Mouse (Mus musculus) limb, embryonic 10.5 days (tissue): ENCODE data around the gene Ihh. TPM values are rescaled to one million over a fixed set of nuclear protein-coding genes. Genes with fewer than 3 reads are reported as not detected.

ENCODE experiments used
- DNase-seq: peaks from one replicate; pipeline ENCODE4 v3.0.0-alpha.2; 2017; ENCODE audit warnings: low spot score
- H3K27ac ChIP-seq: fragments of 300-500 bp; sonication (generic); 2 replicates; pipeline ENCODE4 v1.5.1; 2016; ENCODE audit warnings: mild to moderate bottlenecking
- H3K27me3 ChIP-seq: fragments of 300-500 bp; sonication (generic); 2 replicates; pipeline ENCODE4 v1.6.1; 2016; ENCODE audit warnings: low read depth, mild to moderate bottlenecking; ENCODE audit not compliant: poor library complexity, severe bottlenecking
- H3K36me3 ChIP-seq: fragments of 300-500 bp; sonication (generic); 2 replicates; pipeline ENCODE4 v1.6.1; 2016; ENCODE audit warnings: mild to moderate bottlenecking, moderate library complexity
- H3K4me1 ChIP-seq: fragments of 300-500 bp; sonication (generic); 2 replicates; pipeline ENCODE4 v1.6.1; 2016
- H3K4me3 ChIP-seq: fragments of 300-500 bp; sonication (generic); 2 replicates; pipeline ENCODE4 v1.5.1; 2016; ENCODE audit warnings: mild to moderate bottlenecking, moderate library complexity
- H3K9me3 ChIP-seq: fragments of 300-500 bp; sonication (generic); replicated peaks from 2 replicates; pipeline ENCODE4 v1.6.1; 2016; ENCODE audit warnings: mild to moderate bottlenecking
- WGBS: fragments of 180-500 bp; shearing (Covaris S2); methylation state at CpG from one replicate; pipeline ENCODE4 v1.1.7; 2016; 5-methylcytosine and 5-hydroxymethylcytosine counted together
- polyA plus RNA-seq: library from polyadenylated mRNA; unstranded; fragments of >200 nt; fragmentation: Nextera tagmentation; extraction: Ambion mirVana; gene quantifications from 2 replicates; pipeline ENCODE4 v1.2.1, GENCODE M21; 2016

Ihh gene
- polyA plus RNA-seq, 1 experiment from 2014 or later: 0.11 TPM

GRCm38 (mm10) chr1:74962126-74962852 is 10.8 kb upstream of the Ihh start:
- Histone ChIP-seq H3K27me3 (peaks cover 38% of the 10 kb centered on the region), H3K27ac (no peak overlapping the region), H3K9me3 (no peaks in the 10 kb centered on the region), H3K4me1 (peaks cover 16% of the 10 kb centered on the region), H3K36me3 (no peaks in the 10 kb centered on the region), H3K4me3 (no peak overlapping the region)
- no peak for DNase-seq
- WGBS: 74% methylated on average over 5 of the region's 5 CpGs

- Histone ChIP-seq H3K4me1 (peaks cover 16% of the 10 kb centered on the region), H3K36me3 (no peaks in the 10 kb centered on the region), H3K27me3 (peaks cover 44% of the 10 kb centered on the region), H3K9me3 (no peaks in the 10 kb centered on the region), H3K4me3 (no peak overlapping the region), H3K27ac (no peak overlapping the region)
- no peak for DNase-seq
- 91% methylated on average over 7 of the region's 7 CpGs for WGBS
Measured at GRCm38 (mm10) chr1:74961722-74962121, 10.2 kb upstream of the Ihh start.

- Histone ChIP-seq H3K27me3 (peaks cover 61% of the 10 kb centered on the region), H3K4me3 (no peak overlapping the region), H3K27ac (no peak overlapping the region), H3K9me3 (no peaks in the 10 kb centered on the region), H3K36me3 (no peaks in the 10 kb centered on the region), H3K4me1 (peaks cover 12% of the 10 kb centered on the region)
- no peak for DNase-seq
- 94% methylated on average over 7 of the region's 7 CpGs for WGBS
Measured at GRCm38 (mm10) chr1:74960059-74960458, 8.6 kb upstream of the Ihh start.

GRCm38 (mm10) chr1:74950576-74951490 is 639 bp downstream of the Ihh start:
- WGBS: 2% methylated on average over 84 of the region's 84 CpGs
- Histone ChIP-seq H3K4me3 (peak overlapping the region; percentile 44), H3K36me3 (no peaks in the 10 kb centered on the region), H3K27me3 (peaks cover 99% of the 10 kb centered on the region), H3K27ac (no peak overlapping the region), H3K4me1 (peaks cover 38% of the 10 kb centered on the region), H3K9me3 (no peaks in the 10 kb centered on the region)
- peak; percentile 66 for DNase-seq

DNA sequence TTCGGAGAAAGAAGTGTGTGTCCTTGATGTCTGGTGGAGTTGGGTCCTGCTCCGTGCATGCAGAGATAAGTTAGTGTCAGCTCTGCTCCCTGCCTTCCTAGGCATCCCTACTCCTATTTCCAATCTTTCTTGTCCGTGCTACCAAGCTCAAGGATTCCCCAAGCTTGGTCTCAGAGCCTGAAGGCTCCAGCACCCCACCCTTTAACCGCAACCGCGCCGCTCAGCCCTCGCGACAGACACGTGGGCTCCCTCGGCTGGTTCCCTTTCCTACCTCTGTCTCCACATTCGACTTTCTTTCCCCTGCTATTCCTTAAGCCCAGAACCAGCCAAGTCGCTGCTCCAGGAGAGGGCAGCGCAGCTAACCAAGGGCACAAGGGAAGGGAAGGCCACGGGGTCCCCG is 1.4 kb downstream of the Ihh start:
- 2% methylated on average over 16 of the region's 16 CpGs for WGBS
- no peaks in the 10 kb centered on the region for H3K9me3 ChIP-seq
- H3K27me3 ChIP-seq: peaks cover 99% of the 10 kb centered on the region
- peaks cover 38% of the 10 kb centered on the region for H3K4me1 ChIP-seq
- DNase-seq: peak; percentile 48
- no peaks in the 10 kb centered on the region for H3K36me3 ChIP-seq
- H3K4me3 ChIP-seq: no peak overlapping the region
- H3K27ac ChIP-seq: no peak overlapping the region

DNA sequence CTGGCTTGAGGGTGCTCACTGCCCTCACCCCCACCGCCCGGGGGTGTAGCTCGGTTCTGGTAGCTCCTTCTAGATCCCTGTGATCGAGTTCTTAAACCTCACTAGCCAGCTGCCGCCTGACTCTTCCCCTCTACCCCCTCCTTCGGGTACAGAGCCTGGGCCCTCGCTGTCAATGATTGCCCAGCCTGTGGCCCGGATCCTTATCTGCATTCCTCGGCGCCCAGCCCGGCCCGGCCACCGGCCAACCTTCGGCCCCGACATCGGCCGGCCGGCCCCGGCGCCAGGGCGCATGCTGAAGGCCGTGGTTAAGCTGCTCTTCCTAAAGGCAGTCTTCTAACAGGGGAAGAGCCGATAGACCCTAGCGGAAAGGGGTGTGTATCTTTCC is 1.8 kb downstream of the Ihh start:
- Histone ChIP-seq H3K27ac (no peak overlapping the region), H3K4me3 (no peak overlapping the region), H3K27me3 (peaks cover 99% of the 10 kb centered on the region), H3K4me1 (peaks cover 38% of the 10 kb centered on the region), H3K36me3 (no peaks in the 10 kb centered on the region), H3K9me3 (no peaks in the 10 kb centered on the region)
- no peak for DNase-seq
- 5% methylated on average over 24 of the region's 24 CpGs for whole genome bisulfite sequencing

DNA sequence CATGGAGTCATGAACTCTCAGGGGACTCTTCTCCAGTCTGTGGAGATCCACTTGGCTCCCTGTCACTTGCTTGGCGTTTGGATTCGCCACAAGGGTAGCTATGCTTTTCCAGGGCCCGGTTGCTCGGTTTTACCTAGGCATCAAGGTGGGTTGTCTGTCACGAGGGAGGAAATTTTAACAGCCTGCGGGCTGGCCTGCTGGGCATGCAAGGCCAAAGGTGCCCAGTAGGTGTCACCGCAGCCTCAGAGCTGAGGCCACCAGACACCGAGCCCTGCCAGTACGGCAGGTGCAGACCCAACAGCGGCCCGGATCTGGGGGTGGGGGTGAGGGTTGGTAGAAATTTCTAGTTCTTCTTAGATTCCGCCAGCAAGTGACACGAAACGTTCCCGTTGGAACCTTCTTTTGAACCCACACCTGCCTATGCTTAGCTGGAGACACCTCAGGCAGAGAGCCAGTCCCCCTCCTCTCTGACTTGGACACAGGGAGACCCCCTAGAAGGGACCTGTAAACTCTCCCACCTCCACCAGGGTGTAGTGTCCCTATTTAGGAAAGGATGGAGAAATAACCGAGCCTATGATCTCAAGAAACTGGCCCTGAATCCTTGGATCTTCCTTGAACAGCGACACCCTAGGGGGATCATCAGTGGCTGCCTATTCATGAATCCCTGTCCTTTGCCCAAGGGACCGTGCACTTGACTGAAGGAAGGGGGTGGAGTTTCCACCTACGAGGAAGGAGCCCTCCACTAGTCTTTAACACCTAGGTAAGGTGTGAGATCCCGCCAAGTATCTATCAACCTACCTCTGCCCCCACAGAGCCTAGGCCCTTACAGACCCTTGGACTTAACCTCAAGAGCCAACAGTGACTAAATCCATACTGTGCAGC is 2.4 kb downstream of the Ihh start:
- H3K4me1 ChIP-seq: peaks cover 38% of the 10 kb centered on the region
- no peaks in the 10 kb centered on the region for H3K9me3 ChIP-seq
- no peaks in the 10 kb centered on the region for H3K36me3 ChIP-seq
- H3K27ac ChIP-seq: no peak overlapping the region
- WGBS: 4% methylated on average over 20 of the region's 20 CpGs
- 0 out of 2 replicates have a peak overlapping the region, but pooled peaks have one; percentile 42 for H3K4me3 ChIP-seq
- peaks cover 100% of the 10 kb centered on the region for H3K27me3 ChIP-seq
- peak; percentile 77 for DNase-seq

DNA sequence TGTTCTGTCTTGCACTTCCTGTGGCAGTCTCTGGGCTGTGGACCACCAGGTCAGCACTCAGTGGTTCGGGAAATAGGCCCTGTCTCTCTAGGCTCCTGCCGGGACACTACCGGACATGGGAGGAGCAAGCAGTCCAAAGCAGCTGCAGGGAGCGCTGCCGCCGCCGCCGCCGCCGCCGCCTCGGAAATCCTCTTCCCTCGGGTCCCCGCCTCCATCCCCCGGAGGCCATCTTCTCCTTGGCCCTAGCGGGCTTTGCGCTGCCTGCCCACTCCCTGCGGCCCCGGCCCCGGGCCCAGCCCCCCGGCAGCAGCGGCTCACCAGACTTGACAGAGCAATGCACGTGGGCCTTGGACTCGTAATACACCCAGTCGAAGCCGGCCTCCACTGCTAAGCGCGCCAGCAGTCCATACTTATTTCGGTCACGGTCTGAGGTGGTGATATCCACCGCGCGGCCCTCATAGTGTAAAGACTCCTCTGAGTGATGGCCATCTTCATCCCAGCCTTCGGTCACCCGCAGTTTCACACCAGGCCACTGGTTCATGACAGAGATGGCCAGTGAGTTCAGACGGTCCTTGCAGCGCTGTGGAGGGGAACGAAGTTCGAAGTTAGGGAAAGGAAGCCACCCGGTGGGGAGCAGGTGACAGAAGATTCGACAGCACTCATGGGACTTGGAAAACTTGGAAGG is 3.3 kb downstream of the Ihh start:
- Histone ChIP-seq H3K9me3 (no peaks in the 10 kb centered on the region), H3K4me3 (peak overlapping the region; percentile 42), H3K36me3 (no peaks in the 10 kb centered on the region), H3K27ac (no peak overlapping the region), H3K4me1 (peaks cover 38% of the 10 kb centered on the region), H3K27me3 (peaks cover 99% of the 10 kb centered on the region)
- 2% methylated on average over 41 of the region's 41 CpGs for WGBS
- peak; percentile 60 for DNase-seq

GRCm38 (mm10) chr1:74941651-74942360 is 9.7 kb downstream of the Ihh start:
- H3K27me3 ChIP-seq: peaks cover 68% of the 10 kb centered on the region
- H3K9me3 ChIP-seq: no peaks in the 10 kb centered on the region
- H3K27ac ChIP-seq: no peak overlapping the region
- H3K36me3 ChIP-seq: no peaks in the 10 kb centered on the region
- no peak overlapping the region for H3K4me3 ChIP-seq
- H3K4me1 ChIP-seq: no peaks in the 10 kb centered on the region
- 61% methylated on average over 12 of the region's 12 CpGs for WGBS
- no peak for DNase-seq

DNA sequence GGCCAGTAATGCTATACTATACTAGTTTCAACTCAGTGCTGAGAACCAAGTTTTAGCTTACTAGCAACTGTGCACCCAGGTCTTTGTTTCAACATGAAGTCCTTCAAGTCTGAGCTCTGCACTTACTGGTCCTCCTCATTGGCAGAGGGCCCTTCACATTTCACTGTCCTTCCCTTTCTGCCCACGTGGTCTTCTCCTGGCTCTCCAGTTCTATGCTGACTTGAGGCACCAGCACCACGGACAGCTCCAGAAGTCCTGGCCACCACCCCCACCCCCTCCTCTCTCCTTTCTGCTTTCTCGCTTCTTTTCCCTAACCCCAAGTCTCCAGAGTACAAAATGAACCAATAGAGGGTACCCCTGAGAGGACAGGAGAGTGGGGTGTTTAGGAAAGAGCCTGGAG is 11.7 kb downstream of the Ihh start:
- no peaks in the 10 kb centered on the region for H3K9me3 ChIP-seq
- DNase-seq: peak; percentile 53
- no peak overlapping the region for H3K27ac ChIP-seq
- no peaks in the 10 kb centered on the region for H3K36me3 ChIP-seq
- peaks cover 64% of the 10 kb centered on the region for H3K27me3 ChIP-seq
- WGBS: 3% methylated on average over 3 of the region's 3 CpGs
- H3K4me3 ChIP-seq: no peak overlapping the region
- no peaks in the 10 kb centered on the region for H3K4me1 ChIP-seq

GRCm38 (mm10) chr1:74936221-74936830 is 15.1 kb downstream of the Ihh start:
- H3K27me3 ChIP-seq: peaks cover 64% of the 10 kb centered on the region
- H3K4me3 ChIP-seq: no peak overlapping the region
- no peaks in the 10 kb centered on the region for H3K9me3 ChIP-seq
- no peaks in the 10 kb centered on the region for H3K36me3 ChIP-seq
- WGBS: 49% methylated on average over 12 of the region's 12 CpGs
- H3K4me1 ChIP-seq: no peaks in the 10 kb centered on the region
- no peak for DNase-seq
- no peak overlapping the region for H3K27ac ChIP-seq
